Mouse (Mus musculus) megakaryocyte, embryonic 14.5 days (primary cell): ENCODE measurements around the gene Spata21.

Experiments
- FLI1 ChIP-seq: IDR thresholded peaks from 2 replicates; pipeline ENCODE4 v1.6.1; 2012; ENCODE audit warnings: low read length, inconsistent platforms, mixed read lengths
- GATA1 ChIP-seq: IDR thresholded peaks from 3 replicates; pipeline ENCODE4 v1.6.1; 2012; ENCODE audit warnings: mixed read lengths, low read length, inconsistent platforms, borderline replicate concordance

DNA sequence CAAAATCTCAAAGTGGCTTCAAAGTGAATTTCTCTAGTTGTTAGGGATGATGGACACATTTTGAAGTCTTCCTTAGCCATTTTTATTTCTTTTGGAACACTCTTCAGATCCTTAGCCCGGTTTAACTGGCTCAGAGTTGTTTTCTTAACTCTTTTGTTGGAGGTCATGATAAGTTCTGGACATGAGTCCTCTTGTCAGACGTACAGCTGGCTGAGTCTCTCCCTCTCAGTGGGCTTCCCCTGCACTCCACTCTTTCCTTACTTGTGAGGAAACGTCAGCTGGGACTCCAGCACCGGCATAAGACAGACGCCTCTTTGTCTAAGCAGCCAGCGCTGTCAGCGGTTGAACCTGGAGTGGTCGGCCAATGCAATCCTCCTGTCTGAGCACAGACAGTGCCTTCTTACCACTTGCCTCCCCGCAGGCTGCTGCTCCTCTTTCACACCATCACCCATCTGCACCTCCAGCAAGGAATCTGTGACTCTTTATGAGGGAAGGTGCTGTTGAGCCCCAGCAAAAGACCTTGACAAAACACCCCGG lies 20.1 kb downstream of the Spata21 start:
- no peak for TF ChIP-seq GATA1
- no peak for TF ChIP-seq FLI1
